Mouse (Mus musculus) forebrain, embryonic 14.5 days (tissue): Measurements from ENCODE around the gene Cisd3. TPM values are rescaled to one million over a fixed set of nuclear protein-coding genes. Genes with fewer than 3 reads are reported as not detected.

Experiments
- ATAC-seq: fragments of 200-750 bp; cut with Nextera tagmentation; 2 replicates; pipeline ENCODE4 v1.8.0; 2017; ENCODE audit warnings: mild to moderate bottlenecking, moderate library complexity
- DNase-seq: peaks from one replicate; pipeline ENCODE4 v3.0.0-alpha.2; 2015; ENCODE audit warnings: low spot score
- H3K27ac ChIP-seq: fragments of 300-500 bp; sonication (generic); 2 replicates; pipeline ENCODE4 v1.5.1; 2014; ENCODE audit warnings: low read depth, mild to moderate bottlenecking, control low read depth, low read length, moderate library complexity
- H3K27me3 ChIP-seq: fragments of 300-500 bp; sonication (generic); replicated peaks from 2 replicates; pipeline ENCODE4 v1.6.1; 2014; ENCODE audit warnings: low read length, control low read depth, mixed read lengths; ENCODE audit not compliant: control insufficient read depth, insufficient read depth
- H3K36me3 ChIP-seq: fragments of 300-500 bp; sonication (generic); 2 replicates; pipeline ENCODE4 v1.6.1; 2014; ENCODE audit warnings: low read length, control low read depth; ENCODE audit not compliant: control insufficient read depth, insufficient read depth
- H3K4me1 ChIP-seq: fragments of 300-500 bp; sonication (generic); 2 replicates; pipeline ENCODE4 v1.6.1; 2014; ENCODE audit warnings: antibody characterized with exemption, low read length, control low read depth; ENCODE audit not compliant: control insufficient read depth, insufficient read depth
- H3K4me2 ChIP-seq: fragments of 300-500 bp; sonication (generic); 2 replicates; pipeline ENCODE4 v1.6.1; 2014; ENCODE audit warnings: mild to moderate bottlenecking, control low read depth, low read length
- H3K4me3 ChIP-seq: fragments of 300-500 bp; sonication (generic); 2 replicates; pipeline ENCODE4 v1.5.1; 2014; ENCODE audit warnings: low read depth, low read length, control low read depth
- H3K9ac ChIP-seq: fragments of 300-500 bp; sonication (generic); 2 replicates; pipeline ENCODE4 v1.6.1; 2014; ENCODE audit warnings: mild to moderate bottlenecking, low read length, control low read depth, moderate library complexity
- H3K9me3 ChIP-seq: fragments of 300-500 bp; sonication (generic); replicated peaks from 2 replicates; pipeline ENCODE4 v1.6.1; 2016; ENCODE audit warnings: low read length, control low read depth, mixed read lengths; ENCODE audit not compliant: control insufficient read depth
- WGBS: fragments of 180-500 bp; shearing (Covaris S2); extraction: QIAGEN DNeasy Blood & Tissue Kit; methylation state at CpG from one replicate; pipeline ENCODE4 v1.1.7; 2014; 5-methylcytosine and 5-hydroxymethylcytosine counted together
- polyA plus RNA-seq: library from polyadenylated mRNA; unstranded; fragments of >200 nt; fragmentation: Nextera tagmentation; extraction: Ambion mirVana; gene quantifications from 2 replicates; pipeline ENCODE4 v1.2.1, GENCODE M21; 2014

Cisd3 gene
- polyA plus RNA-seq, 1 experiment from 2014 or later = 19.5 TPM

GRCm38 (mm10) chr11:97698741-97699611, 13.3 kb downstream of the Cisd3 start:
- Histone ChIP-seq H3K4me1 (peaks cover 54% of the 10 kb centered on the region), H3K27ac (peak overlapping the region; percentile 99), H3K4me3 (peak overlapping the region; percentile 79), H3K9ac (peak overlapping the region; percentile 97), H3K27me3 (no peaks in the 10 kb centered on the region), H3K4me2 (peak overlapping the region; percentile 85), H3K9me3 (no peaks in the 10 kb centered on the region), H3K36me3 (no peaks in the 10 kb centered on the region)
- DNase-seq (peak; percentile 70), ATAC-seq (no peak)
- under 1% methylated on average over 60 of the region's 63 CpGs for WGBS

GRCm38 (mm10) chr11:97699626-97700002, 14.0 kb downstream of the Cisd3 start:
- Histone ChIP-seq H3K4me3 (peak overlapping the region; percentile 79), H3K4me1 (peaks cover 52% of the 10 kb centered on the region), H3K4me2 (peak overlapping the region; percentile 85), H3K27ac (peak overlapping the region; percentile 99), H3K9ac (peak overlapping the region; percentile 97), H3K27me3 (no peaks in the 10 kb centered on the region), H3K9me3 (no peaks in the 10 kb centered on the region), H3K36me3 (no peaks in the 10 kb centered on the region)
- peak; percentile 98 for DNase-seq
- peak; percentile 40 for ATAC-seq
- WGBS = 2% methylated on average over 5 of the region's 9 CpGs

- ATAC-seq (peak; percentile 19), DNase-seq (peak; percentile 91)
- peaks cover 47% of the 10 kb centered on the region for H3K4me1 ChIP-seq
- H3K9ac ChIP-seq = peak within 1 kb of the TSS; percentile 97
- WGBS = under 1% methylated on average over 85 of the region's 85 CpGs
- H3K4me3 ChIP-seq = peak within 1 kb of the TSS; percentile 79
- peak within 1 kb of the TSS; percentile 85 for H3K4me2 ChIP-seq
- no peaks in the 10 kb centered on the region for H3K27me3 ChIP-seq
- H3K36me3 ChIP-seq = no peaks in the 10 kb centered on the region
- no peaks in the 10 kb centered on the region for H3K9me3 ChIP-seq
- H3K27ac ChIP-seq = peak within 1 kb of the TSS; percentile 99
Measured at GRCm38 (mm10) chr11:97700003-97700745, 14.5 kb downstream of the Cisd3 start, which contains the start of gene Pcgf2. Gene Pcgf2 (minus strand): TSS chr11:97700497.

GRCm38 (mm10) chr11:97700746-97701580, 15.3 kb downstream of the Cisd3 start:
- DNase-seq (no peak), ATAC-seq (no peak)
- Histone ChIP-seq H3K27ac (peak overlapping the region; percentile 99), H3K36me3 (peaks cover 4% of the 10 kb centered on the region; the same call in 1 of the 2 replicates), H3K9ac (peak overlapping the region; percentile 88), H3K27me3 (no peaks in the 10 kb centered on the region), H3K9me3 (no peaks in the 10 kb centered on the region), H3K4me3 (peak overlapping the region; percentile 79), H3K4me1 (peaks cover 39% of the 10 kb centered on the region), H3K4me2 (peak overlapping the region; percentile 85)
- WGBS = 18% methylated on average over 30 of the region's 30 CpGs

GRCm38 (mm10) chr11:97701581-97702392, 16.2 kb downstream of the Cisd3 start:
- peak overlapping the region; percentile 22; the same call in 1 of the 2 replicates for H3K9ac ChIP-seq
- H3K9me3 ChIP-seq = no peaks in the 10 kb centered on the region
- H3K4me1 ChIP-seq = peaks cover 31% of the 10 kb centered on the region
- H3K4me3 ChIP-seq = peak overlapping the region; percentile 84
- no peak for ATAC-seq
- H3K4me2 ChIP-seq = peak overlapping the region; percentile 85
- DNase-seq = no peak
- H3K27ac ChIP-seq = no peak overlapping the region
- 44% methylated on average over 15 of the region's 15 CpGs for WGBS
- H3K27me3 ChIP-seq = no peaks in the 10 kb centered on the region
- peaks cover 12% of the 10 kb centered on the region for H3K36me3 ChIP-seq

GRCm38 (mm10) chr11:97702393-97702745, 16.7 kb downstream of the Cisd3 start:
- ATAC-seq (peak; percentile 8), DNase-seq (peak; percentile 91)
- no peaks in the 10 kb centered on the region for H3K27me3 ChIP-seq
- under 1% methylated on average over 24 of the region's 24 CpGs for WGBS
- H3K27ac ChIP-seq = peak overlapping the region; percentile 78
- peak overlapping the region; percentile 68 for H3K9ac ChIP-seq
- peaks cover 26% of the 10 kb centered on the region for H3K4me1 ChIP-seq
- H3K4me3 ChIP-seq = peak overlapping the region; percentile 84
- peaks cover 18% of the 10 kb centered on the region for H3K36me3 ChIP-seq
- H3K4me2 ChIP-seq = peak overlapping the region; percentile 85
- no peaks in the 10 kb centered on the region for H3K9me3 ChIP-seq

- peaks cover 26% of the 10 kb centered on the region for H3K36me3 ChIP-seq
- H3K9ac ChIP-seq = peak within 1 kb of the TSS; percentile 83
- no peaks in the 10 kb centered on the region for H3K27me3 ChIP-seq
- H3K4me1 ChIP-seq = peaks cover 21% of the 10 kb centered on the region
- DNase-seq (peak; percentile 100), ATAC-seq (peak; percentile 87)
- peak within 1 kb of the TSS; percentile 78 for H3K27ac ChIP-seq
- peak within 1 kb of the TSS; percentile 85 for H3K4me2 ChIP-seq
- H3K4me3 ChIP-seq = peak within 1 kb of the TSS; percentile 84
- no peaks in the 10 kb centered on the region for H3K9me3 ChIP-seq
- under 1% methylated on average over 35 of the region's 35 CpGs for WGBS
Measured at GRCm38 (mm10) chr11:97703039-97703826, 17.6 kb downstream of the Cisd3 start, which contains the start of gene Psmb3. Gene Psmb3 (plus strand): TSS chr11:97703399.
